Mouse (Mus musculus) retina, embryonic 14.5 days (tissue): Measurements from ENCODE around the gene Diexf.
A peak's percentile ranks its signal among the peaks of the same experiment; 100 is the strongest.

Source experiments
- DNase-seq: peaks from one replicate; pipeline ENCODE4 v3.0.0-alpha.2; 2015; ENCODE audit warnings: low spot score

The Diexf gene

GRCm38 (mm10) chr1:193086111-193086841 lies 43.8 kb downstream of the Diexf start:
- no peak for DNase-seq

- no peak for DNase-seq
Observed at GRCm38 (mm10) chr1:193085541-193086020, 44.5 kb downstream of the Diexf start.

GRCm38 (mm10) chr1:193084016-193084415 lies 46.1 kb downstream of the Diexf start:
- no peak for DNase-seq

GRCm38 (mm10) chr1:193083051-193083450 lies 47.0 kb downstream of the Diexf start:
- DNase-seq = no peak

GRCm38 (mm10) chr1:193082311-193082921 lies 47.7 kb downstream of the Diexf start:
- no peak for DNase-seq

GRCm38 (mm10) chr1:193062618-193063017 lies 67.5 kb downstream of the Diexf start:
- no peak for DNase-seq

GRCm38 (mm10) chr1:193060167-193060566 lies 69.9 kb downstream of the Diexf start:
- no peak for DNase-seq

- no peak for DNase-seq
Observed at GRCm38 (mm10) chr1:193059596-193059995, 70.5 kb downstream of the Diexf start.

GRCm38 (mm10) chr1:193054401-193054800 lies 75.7 kb downstream of the Diexf start:
- DNase-seq = no peak

- no peak for DNase-seq
Observed at GRCm38 (mm10) chr1:193053065-193053464, 77.0 kb downstream of the Diexf start.

GRCm38 (mm10) chr1:193047616-193048015 lies 82.5 kb downstream of the Diexf start:
- DNase-seq = no peak

- DNase-seq = peak; percentile 39
Observed at GRCm38 (mm10) chr1:193042760-193043295, 87.2 kb downstream of the Diexf start.
